Mouse (Mus musculus) layer of hippocampus, adult 18-20 months (tissue): ENCODE results near the gene Itgbl1. TPM values are rescaled to one million over a fixed set of nuclear protein-coding genes. Genes with fewer than 3 reads are reported as not detected.
"Not testable (repeated sequence)": the region's sequence is repeated elsewhere in the genome, so short reads cannot be mapped to it uniquely, and the experiment has no call there.

Experiments used
- DNase-seq, 2 experiments: peaks; one replicate each; pipeline ENCODE4 v3.0.0; 2022; ENCODE audit warnings: low spot score in 2 of 2
- long read RNA-seq: library from polyadenylated mRNA; stranded (forward); transcript quantifications from one replicate; pipeline ENCODE4 v2.0.0, GENCODE M21; 2021
- total RNA-seq, 2 experiments: library from RNA; stranded (reverse); gene quantifications; 2 replicates each; pipeline ENCODE4 v1.2.3; 2021

Gene Itgbl1
- 1 to 10 TPM; 6.9 to 7.4 TPM for total RNA-seq
- long read RNA-seq, full-length matches to known transcripts: 4 of 6 reads
- long read RNA-seq, partial matches to known transcripts: 0 of 6 reads
- long read RNA-seq, other reads (novel, unspliced or antisense): 2 of 6 reads

DNA sequence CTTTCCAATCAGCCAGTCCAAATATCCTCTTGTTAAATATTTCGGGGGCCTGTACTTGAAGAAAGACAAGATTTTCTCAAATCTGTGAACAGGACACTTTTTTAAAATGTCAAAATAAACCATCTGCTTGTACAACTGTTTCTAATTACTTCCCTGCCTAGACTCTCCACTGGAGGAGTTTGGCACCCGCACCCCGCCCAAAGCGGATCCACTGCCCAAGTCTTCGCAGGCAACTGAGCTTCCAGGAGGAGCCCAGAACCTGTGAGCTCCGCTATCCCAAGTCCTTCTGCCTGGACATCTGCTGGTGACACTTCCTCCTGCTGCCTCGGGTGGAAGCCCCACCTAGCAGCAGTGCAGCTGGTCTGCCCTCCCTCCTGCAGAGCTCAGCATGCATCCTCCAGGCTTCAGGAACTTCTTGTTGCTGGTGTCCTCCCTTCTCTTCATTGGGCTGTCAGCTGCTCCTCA, at the start of gene Itgbl1:
Gene Itgbl1 (plus strand): TSS at position 51 of the 465 bp plus-strand sequence.
- DNase-seq: peak; percentile 64 to 69

DNA sequence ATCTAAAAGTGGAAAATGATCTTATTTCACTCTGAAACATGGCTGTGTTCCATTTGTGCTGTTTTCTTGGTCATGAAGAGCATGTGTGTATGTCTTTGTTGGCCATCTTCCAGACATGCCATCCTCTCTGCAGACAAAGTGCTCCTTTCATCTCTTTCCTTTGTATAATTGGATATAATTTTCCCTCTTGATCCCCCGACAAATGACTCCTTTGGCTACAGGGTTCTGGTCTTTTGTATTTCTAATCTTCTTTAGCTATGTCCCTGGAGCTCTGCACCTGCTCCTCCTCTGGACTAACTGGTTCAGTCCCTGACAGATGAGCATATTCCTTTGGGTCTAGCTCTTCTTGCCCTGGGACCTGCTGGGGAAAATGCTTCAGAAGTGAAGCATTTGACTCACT, 36.8 kb upstream of the Itgbl1 start:
- no peak for DNase-seq

DNA sequence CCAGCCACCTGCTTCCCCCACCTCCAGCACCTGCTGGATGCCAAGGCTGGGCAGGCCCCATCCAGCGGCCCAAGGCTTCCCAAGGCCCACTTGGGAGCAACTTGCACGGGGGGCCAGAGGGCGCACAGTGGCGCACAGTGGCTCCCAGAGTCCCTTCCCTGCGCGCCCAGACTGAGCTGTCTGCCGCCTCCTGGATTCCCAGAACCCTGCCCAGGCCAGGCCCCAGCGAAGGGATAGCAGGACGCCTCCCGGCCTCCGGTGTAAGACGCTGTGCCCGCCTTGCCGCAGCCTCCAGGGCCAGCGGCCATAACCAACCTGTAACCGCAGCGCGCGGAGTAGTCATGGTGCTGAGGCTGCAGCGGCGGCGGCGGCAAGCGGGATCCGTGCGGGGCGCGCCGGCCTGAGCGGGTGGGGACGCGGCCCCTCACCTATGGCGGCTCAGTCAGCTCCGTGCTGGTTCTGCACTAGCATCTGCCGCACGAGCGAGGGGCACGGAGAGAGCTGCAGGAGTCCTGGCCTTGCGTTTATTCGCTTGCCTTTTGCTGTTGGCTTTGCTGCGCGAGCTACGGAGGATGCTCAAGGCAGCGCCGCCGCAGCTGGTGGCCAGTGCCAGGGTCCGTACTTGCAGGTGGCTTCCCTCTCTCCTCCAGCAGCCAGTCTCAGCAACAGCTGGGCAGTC, 33.1 kb upstream of the Itgbl1 start, which contains the start of gene Nalcn:
Gene Nalcn (minus strand): TSS at position 644 of the 679 bp plus-strand sequence.
- peak; percentile 60 to 65 for DNase-seq

DNA sequence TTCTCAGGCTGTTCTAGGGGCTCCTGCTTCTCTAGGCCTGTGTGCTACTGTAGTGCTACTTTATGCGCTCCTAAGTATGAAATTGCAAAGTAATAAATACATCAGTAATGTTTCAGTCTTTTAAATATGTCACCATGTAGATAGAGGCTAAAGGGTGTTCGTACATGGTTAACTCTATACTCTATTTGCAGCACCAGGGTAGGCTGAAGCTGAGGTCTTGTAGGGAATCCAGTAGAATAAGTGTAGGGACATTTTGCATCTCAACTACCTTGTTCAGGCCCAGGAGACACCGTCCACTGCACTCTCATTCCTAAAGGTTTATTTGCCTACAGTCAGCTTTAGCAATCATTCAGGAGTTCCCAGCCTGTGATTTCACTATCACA, 32.6 kb upstream of the Itgbl1 start:
- DNase-seq: no peak

DNA sequence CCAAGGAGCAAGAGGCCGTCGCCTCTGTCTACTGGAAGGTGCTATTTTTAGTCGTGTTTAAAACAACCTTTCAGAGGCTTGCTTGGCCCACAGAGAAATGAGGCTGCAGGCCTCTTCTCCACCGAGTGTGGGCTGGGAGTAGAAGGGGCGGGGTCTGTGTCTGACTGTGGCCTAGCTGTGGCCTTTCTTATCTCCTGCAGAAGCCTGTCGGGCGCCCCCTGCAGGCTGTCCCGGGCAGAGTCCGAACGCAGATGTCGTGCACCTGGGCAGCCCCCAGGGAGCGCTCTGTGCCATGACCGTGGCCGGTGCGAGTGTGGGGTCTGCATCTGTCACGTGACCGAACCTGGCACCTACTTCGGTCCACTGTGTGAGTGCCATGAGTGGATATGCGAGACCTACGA, 1.3 kb downstream of the Itgbl1 start:
- peak in 1 of 2 experiments; percentile 28 for DNase-seq

DNA sequence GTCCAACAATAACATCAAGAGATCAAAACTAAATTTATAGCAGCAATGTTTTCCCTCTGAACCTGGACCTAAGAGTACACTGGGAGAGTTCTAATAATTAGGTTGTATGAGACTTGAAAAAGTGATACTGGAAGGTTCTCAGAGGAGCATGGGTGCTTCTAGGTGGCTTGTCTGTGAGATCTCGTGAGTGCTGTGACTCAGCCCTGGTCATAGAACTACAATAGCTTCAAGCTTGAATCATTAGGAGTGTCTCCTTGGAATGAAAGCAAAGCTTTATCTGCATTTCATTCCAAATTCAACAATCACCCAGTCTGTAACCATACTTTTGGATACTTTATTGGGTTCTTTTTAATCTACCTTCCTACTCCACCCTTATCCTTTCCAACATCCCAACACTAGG, 2.6 kb downstream of the Itgbl1 start:
- DNase-seq: no peak

DNA sequence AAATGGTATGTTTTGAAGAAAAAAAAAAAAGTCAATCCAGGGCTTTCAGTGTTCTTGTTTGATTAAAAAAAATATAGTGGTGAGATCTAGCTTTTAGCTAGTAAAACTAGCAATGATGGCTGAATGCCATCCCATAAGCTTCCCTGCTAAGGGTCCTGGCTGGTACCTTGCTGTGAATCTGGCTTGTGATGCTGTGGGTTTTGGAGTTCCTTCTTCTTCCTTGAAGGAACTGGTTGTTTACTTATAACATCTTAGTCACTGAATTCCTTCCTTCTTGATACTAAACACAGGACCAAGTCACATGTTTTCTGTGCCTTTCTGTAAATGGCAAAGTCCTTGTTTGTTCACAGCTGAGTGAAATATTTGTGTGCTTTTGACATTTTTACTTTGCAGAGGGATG, 3.4 kb downstream of the Itgbl1 start:
- no peak for DNase-seq

DNA sequence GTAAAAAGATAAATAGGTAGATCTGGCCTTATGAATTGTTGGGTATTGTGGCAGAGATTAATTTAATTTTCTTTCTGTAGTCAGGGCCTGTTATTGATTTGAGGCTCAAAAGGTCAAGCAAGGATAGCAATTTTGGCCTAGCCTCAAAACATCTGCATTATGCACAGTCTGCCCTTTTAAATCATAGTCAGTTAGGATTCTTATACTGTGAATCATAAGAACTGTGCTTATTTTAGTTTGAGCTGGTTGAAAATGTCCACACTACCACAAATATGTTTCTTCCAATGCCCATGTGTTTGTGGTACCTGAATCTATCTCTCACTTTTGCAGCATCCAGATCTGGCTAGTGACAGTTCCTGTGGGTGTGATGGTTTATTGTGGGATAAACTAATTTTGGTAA, 4.7 kb downstream of the Itgbl1 start:
- no peak for DNase-seq

DNA sequence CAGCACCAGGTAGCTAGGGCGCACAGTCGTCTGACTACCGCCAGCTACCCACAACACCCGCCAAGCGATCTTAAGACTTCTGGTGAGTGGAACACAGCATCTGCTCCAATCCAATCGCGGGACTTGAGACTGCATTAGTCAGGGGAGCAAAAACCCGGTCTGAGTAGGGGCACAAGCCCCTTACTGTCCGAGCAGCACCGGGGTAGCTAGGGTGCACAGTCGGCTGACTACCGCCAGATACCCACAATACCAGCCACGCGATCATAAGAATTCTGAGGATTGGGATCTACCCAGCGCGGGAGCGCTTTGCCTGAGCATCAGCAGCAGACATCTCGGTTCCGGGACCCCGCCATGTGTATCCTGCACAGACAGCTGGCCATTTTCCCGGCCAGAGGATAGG, 11.3 kb downstream of the Itgbl1 start:
- DNase-seq: not testable (repeated sequence)

DNA sequence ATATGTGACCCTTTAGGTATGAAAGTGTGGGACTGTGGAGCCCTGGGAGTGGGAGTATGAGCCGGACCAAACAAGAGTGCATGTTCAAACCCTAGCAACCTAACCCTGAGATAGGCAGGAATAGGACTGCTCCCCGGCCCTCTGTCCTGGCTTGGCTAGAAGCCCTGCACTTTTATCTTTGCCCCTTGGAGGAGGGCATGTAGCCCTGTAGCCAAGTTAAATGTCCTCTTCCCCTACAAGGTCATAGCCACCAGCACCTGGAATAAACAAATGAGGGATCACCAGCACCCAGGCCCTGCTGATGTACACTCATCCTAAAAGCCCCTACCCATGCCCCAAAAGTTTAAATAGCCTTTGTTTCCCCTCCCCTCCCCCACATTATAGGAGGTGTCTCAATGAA, 18.3 kb downstream of the Itgbl1 start:
- DNase-seq: no peak

DNA sequence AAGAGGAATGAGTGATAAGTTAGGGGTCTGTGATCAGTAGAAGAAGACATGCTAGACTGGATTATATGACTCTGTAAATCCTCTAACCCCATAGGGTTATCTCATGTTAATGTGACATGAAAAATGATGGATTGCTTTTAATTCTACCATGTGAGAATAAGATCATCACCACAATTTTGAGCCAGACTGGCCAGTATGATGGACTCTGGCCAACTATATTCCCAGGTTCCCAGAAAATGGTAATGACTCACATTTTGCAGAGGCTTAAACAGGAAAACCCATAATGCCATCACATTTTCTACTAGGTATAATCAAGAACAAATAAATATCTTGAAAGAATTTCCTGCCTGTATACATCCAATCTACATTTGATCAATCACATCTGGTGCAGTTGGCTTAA, 55.0 kb downstream of the Itgbl1 start:
- DNase-seq: no peak

DNA sequence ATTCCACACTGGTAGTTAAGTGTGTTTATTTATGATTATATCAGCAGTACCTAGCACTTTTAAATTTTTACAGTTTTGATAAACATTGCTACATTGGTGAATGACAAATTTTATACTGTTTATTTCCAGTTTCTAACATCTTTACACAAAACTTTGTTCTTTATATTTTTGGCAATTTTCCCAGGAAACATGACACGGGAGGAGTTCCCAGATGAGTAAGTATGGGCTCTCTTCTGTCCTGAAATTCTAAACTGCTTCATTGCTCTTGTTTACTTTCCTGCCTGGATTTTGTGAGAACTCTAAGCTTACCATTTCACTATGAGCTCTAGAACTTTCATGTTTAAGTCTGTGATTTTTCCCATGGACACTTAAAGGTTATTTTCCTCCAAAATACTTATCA, 82.3 kb downstream of the Itgbl1 start:
- no peak for DNase-seq

DNA sequence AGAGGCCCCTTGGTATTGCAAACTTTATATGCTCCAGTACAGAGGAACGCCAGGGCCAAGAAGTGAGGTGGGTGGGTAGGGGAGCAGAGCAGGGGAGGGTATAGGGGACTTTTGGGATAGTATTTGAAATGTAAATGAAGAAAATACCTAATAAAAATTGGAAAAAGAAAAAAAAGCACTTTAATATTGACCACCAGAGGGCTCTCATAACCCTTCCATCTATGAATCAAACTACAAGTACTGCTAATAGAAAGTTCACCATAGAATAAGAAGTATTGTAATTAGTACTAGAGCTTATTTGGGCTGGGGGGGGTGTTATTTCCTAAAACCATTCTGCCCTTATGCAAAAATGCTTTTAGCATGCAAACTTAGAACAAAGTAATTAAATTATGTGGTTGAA, 91.2 kb downstream of the Itgbl1 start:
- DNase-seq: peak in 1 of 2 experiments; percentile 12

DNA sequence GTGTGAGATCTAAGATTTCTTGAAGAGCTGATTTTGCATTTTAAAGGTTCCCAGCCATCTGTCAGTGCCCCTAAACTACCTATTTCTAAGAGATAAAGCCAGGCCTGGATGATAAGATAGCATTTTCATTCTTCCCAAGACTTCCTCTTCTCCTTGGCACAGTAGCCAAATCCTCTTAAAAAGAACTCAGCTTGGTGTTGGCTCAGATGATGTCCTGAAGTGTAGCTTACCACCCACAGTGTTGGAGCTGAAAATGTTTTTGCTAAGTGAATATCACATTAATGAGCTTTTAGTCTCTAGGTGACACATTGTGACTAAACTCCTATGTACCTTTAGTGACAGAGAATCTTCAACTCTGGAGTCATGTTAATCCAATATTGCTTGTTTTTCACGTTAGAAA, 99.8 kb downstream of the Itgbl1 start:
- DNase-seq: no peak

DNA sequence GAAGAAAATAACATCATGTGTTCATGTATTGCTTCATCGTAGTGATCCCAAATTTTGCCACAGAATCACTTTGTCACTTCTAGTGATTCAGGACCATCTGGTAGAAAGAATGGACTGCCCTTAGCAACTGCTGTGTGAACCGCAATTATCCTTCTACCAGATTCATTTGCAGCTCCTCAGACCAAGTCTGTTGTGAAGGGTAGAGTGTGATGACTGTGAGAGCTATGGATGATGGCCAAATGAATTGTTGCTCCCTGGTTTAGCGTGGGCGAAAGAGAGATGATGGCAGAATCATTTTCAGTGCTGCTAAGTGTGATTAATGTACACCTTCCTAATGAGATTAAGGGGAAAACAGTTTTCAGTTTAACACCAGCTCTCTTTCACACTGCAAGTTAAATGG, 100.3 kb downstream of the Itgbl1 start:
- peak; percentile 41 to 75 for DNase-seq

DNA sequence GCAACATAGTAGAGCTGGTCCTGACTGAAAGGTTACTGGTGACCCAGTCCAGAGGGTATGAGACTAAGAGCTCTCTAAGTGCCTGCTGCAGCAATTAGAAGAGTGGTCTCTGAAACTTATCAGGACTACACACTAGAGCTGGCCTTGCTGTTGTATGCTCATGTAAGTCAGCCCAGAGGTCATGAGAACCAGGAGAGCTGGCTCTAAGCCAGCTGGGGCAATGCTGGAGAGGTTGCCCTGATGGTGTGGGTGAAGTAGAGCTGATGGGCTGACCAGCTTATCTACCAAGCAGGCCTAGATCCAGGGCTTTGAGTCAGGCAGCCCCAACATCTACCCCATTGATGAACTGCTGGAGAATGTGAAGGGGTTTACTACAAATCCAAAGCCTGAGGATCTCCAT, 142.0 kb downstream of the Itgbl1 start:
- no peak for DNase-seq

DNA sequence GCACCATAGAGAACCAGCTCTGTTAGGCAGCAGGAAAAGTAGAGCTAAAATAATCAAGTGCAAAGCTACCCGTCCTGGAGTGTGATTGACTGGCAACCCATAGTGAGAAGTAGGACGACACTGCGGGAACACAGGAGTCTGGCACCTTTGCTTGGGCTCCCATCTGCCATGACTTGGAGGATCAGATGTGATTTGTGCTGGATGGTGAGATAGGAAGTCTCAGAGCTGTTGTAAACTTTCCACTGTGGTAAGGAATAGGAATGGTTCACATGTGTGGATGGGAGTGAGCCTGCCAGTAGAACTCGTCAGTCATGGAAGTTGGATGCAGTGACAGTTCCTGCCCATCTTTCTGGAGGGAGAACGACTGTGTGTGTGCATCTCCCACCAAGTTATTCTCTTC, 177.9 kb downstream of the Itgbl1 start:
- no peak for DNase-seq

DNA sequence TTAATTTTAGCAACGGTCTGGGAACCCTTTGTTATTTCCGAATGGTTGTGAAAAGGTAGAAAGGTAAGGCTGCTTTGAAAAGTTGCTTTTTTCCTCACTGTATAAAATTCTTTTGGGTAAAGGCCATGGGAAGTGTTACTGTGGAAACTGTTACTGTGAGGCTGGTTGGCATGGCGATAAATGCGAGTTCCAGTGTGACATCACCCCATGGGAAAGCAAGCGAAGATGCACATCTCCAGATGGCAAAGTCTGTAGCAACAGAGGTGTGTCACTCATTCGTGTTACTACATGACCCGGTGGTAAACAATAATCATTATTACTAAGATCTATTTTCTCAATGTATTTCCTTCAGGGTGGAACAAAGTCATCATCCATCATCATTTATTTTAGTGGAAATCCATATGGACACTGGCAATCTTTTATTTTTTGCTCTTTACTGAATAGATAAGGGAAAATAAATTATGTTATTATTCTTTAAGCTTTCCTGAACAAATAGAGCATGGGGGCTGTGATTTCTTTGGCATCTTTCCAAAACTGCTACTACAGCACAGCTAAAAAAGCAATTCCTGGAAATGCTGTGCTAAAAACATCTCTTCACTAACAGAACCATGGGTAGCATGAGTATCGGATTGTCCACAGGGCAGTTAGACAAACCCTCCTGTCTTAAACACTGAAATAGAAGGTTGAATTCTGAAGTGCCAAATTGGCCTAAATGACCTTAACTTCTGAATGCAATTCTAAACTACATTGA, 184.1 kb downstream of the Itgbl1 start:
- DNase-seq: peak; percentile 47 to 78

DNA sequence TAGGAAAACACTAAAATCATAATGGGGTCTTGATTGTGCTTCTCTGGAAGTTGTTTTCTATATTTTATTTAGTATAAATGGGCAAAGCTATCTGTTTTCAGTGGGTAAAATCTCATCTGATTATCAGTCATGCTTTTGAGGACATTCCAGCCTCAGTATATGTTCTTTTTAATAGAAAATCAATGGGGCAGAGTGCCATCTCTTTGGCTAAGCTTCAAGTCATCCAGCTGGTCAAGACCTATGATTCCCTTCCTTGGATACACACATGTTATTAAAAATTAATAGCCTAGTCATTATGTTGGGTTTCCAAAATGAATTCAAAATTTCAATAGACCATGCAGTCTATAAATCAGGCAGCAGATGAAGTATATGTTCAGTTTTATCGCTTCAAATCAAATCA, 204.8 kb downstream of the Itgbl1 start:
- no peak for DNase-seq

DNA sequence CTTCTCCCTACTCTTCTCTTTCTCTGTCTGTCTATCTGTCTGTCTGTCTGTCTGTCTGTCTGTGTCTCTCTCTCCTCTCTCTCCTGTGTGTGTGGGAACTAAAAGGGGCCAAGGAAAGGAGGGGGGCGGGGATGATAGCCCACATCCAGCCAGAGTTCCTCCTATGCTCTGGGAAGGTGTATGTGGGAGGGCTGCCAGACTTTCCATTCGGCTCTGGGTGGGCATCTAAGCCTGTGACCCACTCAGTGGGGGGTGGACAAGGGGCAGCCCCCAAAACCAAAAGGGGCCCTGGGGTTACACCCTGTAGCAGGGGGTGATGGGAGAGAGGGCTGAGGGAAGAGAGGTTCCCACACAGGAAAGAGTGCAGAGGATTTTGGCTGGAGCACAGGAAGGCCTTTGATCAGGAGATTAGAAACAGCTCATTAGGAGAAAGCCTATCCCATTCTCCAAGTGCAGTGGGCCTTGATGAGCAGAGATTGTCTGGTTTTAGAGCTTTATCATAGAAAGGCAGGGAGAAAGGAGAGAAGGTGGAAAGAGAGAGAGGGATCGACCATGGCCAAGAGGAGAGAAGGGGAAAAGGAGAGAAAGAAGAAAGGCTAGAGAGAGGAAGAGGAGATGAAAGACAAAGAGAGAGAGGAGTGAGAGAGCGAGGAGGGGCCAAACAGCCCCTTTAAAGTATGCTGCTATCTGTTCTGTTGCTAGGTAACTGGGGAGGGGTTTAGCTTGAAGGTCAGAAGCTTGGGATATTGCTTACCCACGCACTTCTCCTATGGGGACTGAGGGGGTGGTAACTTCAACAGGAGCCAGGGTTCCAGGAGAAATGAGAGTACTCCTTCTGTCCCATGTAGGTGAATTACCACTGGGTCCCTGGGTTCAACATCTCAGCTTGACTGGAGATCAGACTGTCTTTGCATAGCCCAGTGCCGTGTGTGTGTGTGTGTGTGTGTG, 206.3 kb downstream of the Itgbl1 start:
- DNase-seq: peak in 1 of 2 experiments; percentile 3

DNA sequence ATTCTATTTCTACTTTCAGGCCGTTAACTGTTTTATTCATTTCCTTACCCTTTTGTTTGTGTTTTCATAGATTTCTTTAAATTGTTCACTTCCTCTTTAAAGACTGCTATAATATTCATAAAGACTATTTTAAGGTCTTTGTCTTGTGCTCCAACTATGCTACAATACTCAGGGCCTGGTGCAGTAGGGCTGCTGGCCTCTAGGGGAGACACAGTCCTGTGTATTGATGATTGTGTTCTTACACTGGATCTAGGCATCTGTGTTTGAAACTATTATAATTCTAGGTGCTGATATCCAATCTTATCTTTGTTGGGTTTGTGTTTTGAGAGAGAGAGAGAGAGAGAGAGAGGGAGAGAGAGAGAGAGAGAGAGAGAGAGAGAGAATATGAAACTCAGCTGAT, 268.1 kb downstream of the Itgbl1 start:
- DNase-seq: no peak
